Mouse (Mus musculus) heart, postnatal 0 days (tissue): ENCODE measurements around the gene Mras. TPM values are rescaled to one million over a fixed set of nuclear protein-coding genes. Genes with fewer than 3 reads are reported as not detected.

ENCODE experiments used
- ATAC-seq: fragments of 200-750 bp; cut with Nextera tagmentation; 2 replicates; pipeline ENCODE4 v1.8.0; 2017; ENCODE audit warnings: low read depth, moderate number of reproducible peaks, moderate library complexity; ENCODE audit not compliant: insufficient read depth
- DNase-seq: peaks from one replicate; pipeline ENCODE4 v3.0.0-alpha.2; 2016; ENCODE audit warnings: low spot score
- H3K27ac ChIP-seq: fragments of 300-500 bp; sonication (generic); 2 replicates; pipeline ENCODE4 v1.5.1; 2014; ENCODE audit warnings: low read depth, mild to moderate bottlenecking
- H3K27me3 ChIP-seq: fragments of 300-500 bp; sonication (generic); 2 replicates; pipeline ENCODE4 v1.6.1; 2014; ENCODE audit warnings: low read length, mixed read lengths; ENCODE audit not compliant: control insufficient read depth, insufficient read depth
- H3K36me3 ChIP-seq: fragments of 300-500 bp; sonication (generic); replicated peaks from 2 replicates; pipeline ENCODE4 v1.6.1; 2014; ENCODE audit warnings: low read length, mixed read lengths; ENCODE audit not compliant: control insufficient read depth, insufficient read depth
- H3K4me1 ChIP-seq: fragments of 300-500 bp; sonication (generic); 2 replicates; pipeline ENCODE4 v1.6.1; 2014; ENCODE audit warnings: antibody characterized with exemption; ENCODE audit not compliant: control insufficient read depth, insufficient read depth
- H3K4me2 ChIP-seq: fragments of 300-500 bp; sonication (generic); 2 replicates; pipeline ENCODE4 v1.6.1; 2014; ENCODE audit warnings: low read depth, mild to moderate bottlenecking, low read length, moderate library complexity
- H3K4me3 ChIP-seq: fragments of 300-500 bp; sonication (generic); 2 replicates; pipeline ENCODE4 v1.5.1; 2014; ENCODE audit warnings: low read depth, low read length
- H3K9ac ChIP-seq: fragments of 300-500 bp; sonication (generic); replicated peaks from 2 replicates; pipeline ENCODE4 v1.6.1; 2014; ENCODE audit warnings: low read depth, low read length, mixed read lengths
- H3K9me3 ChIP-seq: fragments of 300-500 bp; sonication (generic); replicated peaks from 2 replicates; pipeline ENCODE4 v1.6.1; 2016; ENCODE audit warnings: low read length; ENCODE audit not compliant: control insufficient read depth
- CTCF ChIP-seq: IDR thresholded peaks from 2 replicates; pipeline ENCODE4 v1.5.1; 2016; ENCODE audit warnings: antibody characterized with exemption, control low read depth, low read depth
- EP300 ChIP-seq: IDR thresholded peaks from 2 replicates; pipeline ENCODE4 v1.6.1; 2016; ENCODE audit warnings: antibody characterized with exemption, low read depth
- WGBS: fragments of 180-500 bp; shearing (Covaris S2); extraction: QIAGEN DNeasy Blood & Tissue Kit; methylation state at CpG from one replicate; pipeline ENCODE4 v1.1.7; 2014; 5-methylcytosine and 5-hydroxymethylcytosine counted together
- polyA plus RNA-seq: library from polyadenylated mRNA; unstranded; fragments of >200 nt; fragmentation: Nextera tagmentation; extraction: Ambion mirVana; gene quantifications from 2 replicates; pipeline ENCODE4 v1.2.1, GENCODE M21; 2015
- total RNA-seq: library from RNA; depleted of rRNA; stranded (reverse); fragments of >200 nt; gene quantifications from 2 replicates; pipeline ENCODE4 v1.2.3, GENCODE M21; 2014; ENCODE audit warnings: low replicate concordance

Gene Mras
- total and polyA plus RNA-seq, 2 experiments from 2014 or later = 13.0 to 15.8 TPM

DNA sequence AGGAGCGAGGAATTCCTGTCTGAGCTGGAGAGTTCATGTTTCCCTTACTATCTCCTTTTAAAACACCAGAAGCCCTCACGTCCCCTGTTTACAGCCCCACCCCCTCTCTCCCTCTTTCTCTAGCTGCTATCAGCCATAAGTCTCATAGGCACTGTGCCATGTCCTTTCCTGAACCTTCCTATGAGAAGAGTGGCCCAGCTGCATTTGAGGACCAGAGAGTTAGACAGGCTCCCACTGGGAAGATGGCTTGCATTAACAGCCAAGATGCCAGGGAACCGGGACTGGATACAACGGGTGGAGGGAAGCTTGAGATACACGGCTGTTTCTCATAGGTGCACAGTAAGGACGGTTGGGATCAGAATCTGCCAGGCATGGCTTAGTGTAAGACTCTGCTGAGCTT is 27.7 kb upstream of the Mras start:
- H3K9ac ChIP-seq = no peak overlapping the region
- DNase-seq (no peak), ATAC-seq (no peak)
- H3K36me3 ChIP-seq = no peaks in the 10 kb centered on the region
- no peaks in the 10 kb centered on the region for H3K4me1 ChIP-seq
- H3K4me3 ChIP-seq = no peak overlapping the region
- no peaks in the 10 kb centered on the region for H3K9me3 ChIP-seq
- H3K4me2 ChIP-seq = no peak overlapping the region
- H3K27me3 ChIP-seq = no peaks in the 10 kb centered on the region
- TF ChIP-seq EP300 (no peak), CTCF (no peak)
- H3K27ac ChIP-seq = no peak overlapping the region
- WGBS = 62% methylated on average over 6 of the region's 6 CpGs

DNA sequence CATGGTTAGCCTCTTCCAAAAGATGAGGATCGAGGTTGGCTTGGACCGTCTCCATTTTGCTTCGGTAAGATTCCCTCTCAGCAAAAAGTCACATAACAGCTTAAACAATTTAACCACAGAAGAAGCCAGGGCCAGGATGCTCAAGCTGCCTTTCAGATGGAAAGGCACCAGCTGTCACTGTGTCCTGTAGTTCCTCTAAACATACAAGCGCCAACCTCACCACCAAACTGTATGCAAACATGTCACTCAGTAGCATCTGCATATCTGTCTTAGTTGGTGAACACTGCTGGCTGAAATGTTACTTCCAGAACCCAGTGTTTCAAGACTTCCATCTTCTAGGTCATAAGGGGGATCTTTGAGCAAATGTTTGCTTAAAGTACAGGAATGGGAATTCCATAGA is 22.5 kb upstream of the Mras start:
- 78% methylated on average over 4 of the region's 4 CpGs for WGBS

DNA sequence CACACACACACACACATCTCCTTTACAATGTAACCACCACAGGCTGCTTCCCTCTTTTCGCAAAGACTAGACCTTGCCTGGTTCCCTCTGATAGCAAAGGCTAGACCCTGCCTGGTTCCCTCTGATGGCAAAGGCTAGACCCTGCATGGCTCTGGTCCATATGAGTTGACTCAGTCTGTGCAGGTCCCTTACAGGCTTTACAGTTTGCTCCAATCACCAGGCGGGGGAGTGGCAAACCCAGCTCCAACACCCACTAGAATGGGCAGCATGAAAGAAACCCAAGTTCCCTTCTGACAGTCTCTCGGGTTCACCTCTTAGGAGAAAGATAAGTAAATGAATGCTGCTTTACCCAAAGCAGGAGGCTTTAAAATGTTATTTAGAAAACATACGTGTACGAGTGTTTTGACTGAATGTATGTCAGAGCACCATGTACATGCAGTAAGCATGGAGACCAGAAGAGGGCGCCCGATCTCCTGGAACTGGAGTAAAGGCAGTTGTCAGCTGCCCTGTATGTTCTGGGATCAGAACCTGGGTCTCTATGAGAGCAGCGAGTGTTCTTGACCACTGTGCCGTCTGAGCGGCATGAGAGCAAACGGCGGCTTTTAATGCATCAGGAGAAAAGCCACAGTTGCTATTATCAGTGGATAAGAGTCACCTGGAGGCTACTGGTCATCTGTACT is 21.5 kb upstream of the Mras start:
- no peak overlapping the region for H3K27ac ChIP-seq
- DNase-seq (no peak), ATAC-seq (no peak)
- no peak overlapping the region for H3K4me2 ChIP-seq
- no peaks in the 10 kb centered on the region for H3K4me1 ChIP-seq
- no peaks in the 10 kb centered on the region for H3K9me3 ChIP-seq
- H3K27me3 ChIP-seq = no peaks in the 10 kb centered on the region
- 42% methylated on average over 12 of the region's 12 CpGs for WGBS
- no peak overlapping the region for H3K4me3 ChIP-seq
- TF ChIP-seq CTCF (peak; percentile 58), EP300 (no peak)
- H3K36me3 ChIP-seq = no peaks in the 10 kb centered on the region
- H3K9ac ChIP-seq = no peak overlapping the region

More for the DNA sequence above, 22.5 kb upstream of the Mras start:
- H3K36me3 ChIP-seq = no peaks in the 10 kb centered on the region
- no peak overlapping the region for H3K4me3 ChIP-seq
- no peaks in the 10 kb centered on the region for H3K4me1 ChIP-seq
- no peaks in the 10 kb centered on the region for H3K9me3 ChIP-seq
- no peak overlapping the region for H3K9ac ChIP-seq
- TF ChIP-seq EP300 (no peak), CTCF (no peak)
- no peak overlapping the region for H3K4me2 ChIP-seq
- H3K27ac ChIP-seq = no peak overlapping the region
- DNase-seq (no peak), ATAC-seq (no peak)
- H3K27me3 ChIP-seq = no peaks in the 10 kb centered on the region

DNA sequence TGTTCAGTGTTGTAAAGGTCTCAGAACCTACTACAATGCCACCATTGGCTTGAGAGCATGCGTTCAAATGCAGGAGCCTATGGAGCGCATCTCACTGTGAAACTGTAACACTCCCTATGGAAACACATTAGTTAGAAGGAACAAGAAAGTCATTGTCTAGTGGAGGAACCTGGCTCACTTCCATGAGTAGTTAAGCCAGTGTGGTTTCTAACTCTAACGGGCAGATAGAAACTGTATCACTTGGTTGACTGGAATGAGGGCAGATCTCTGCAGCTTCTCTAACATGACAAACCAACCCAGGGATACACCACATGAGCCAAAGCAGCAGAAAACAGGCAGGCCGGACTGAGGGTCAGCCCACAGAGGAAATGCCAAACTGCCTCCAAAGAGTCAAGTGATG is 17.0 kb upstream of the Mras start:
- Histone ChIP-seq H3K27ac (no peak overlapping the region), H3K27me3 (peaks cover 10% of the 10 kb centered on the region), H3K36me3 (no peaks in the 10 kb centered on the region), H3K4me1 (no peaks in the 10 kb centered on the region), H3K9me3 (no peaks in the 10 kb centered on the region), H3K4me3 (no peak overlapping the region), H3K9ac (no peak overlapping the region), H3K4me2 (no peak overlapping the region)
- no peak for ATAC-seq
- no peak for TF ChIP-seq EP300
- no peak for TF ChIP-seq CTCF
- 67% methylated on average over 4 of the region's 4 CpGs for WGBS
- DNase-seq = no peak

DNA sequence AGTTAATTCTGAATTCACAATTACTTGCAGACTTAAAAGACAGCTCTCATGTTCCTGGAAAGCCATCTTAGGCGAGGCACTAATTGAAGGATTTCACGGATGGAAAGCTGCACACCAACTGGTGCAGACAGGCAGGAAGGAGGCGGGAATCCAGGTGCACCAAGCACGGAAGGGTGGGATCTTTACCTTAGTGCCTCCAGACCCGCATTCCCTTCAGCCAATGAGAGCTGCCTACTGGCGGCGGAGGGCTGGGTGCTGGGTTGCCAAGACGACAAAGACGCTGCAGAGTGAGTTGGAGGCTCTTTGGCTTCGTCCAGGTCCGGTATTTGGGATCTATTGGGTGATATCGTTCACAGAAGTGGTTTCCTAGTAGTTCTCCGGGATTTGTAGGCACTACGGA is 14.0 kb upstream of the Mras start, which contains the start of gene Nme9:
Gene Nme9 (plus strand): TSS at position 315 of the 400 bp plus-strand sequence.
- 8% methylated on average over 14 of the region's 14 CpGs for WGBS
- no peaks in the 10 kb centered on the region for H3K36me3 ChIP-seq

More for the DNA sequence above, 14.0 kb upstream of the Mras start, which contains the start of gene Nme9:
- Histone ChIP-seq H3K4me2 (no peak within 1 kb of the TSS), H3K4me3 (no peak within 1 kb of the TSS), H3K27me3 (peaks cover 10% of the 10 kb centered on the region), H3K9ac (no peak within 1 kb of the TSS), H3K4me1 (no peaks in the 10 kb centered on the region), H3K9me3 (no peaks in the 10 kb centered on the region), H3K27ac (no peak within 1 kb of the TSS)
- TF ChIP-seq EP300 (no peak), CTCF (no peak)
- DNase-seq (no peak), ATAC-seq (no peak)
